Mouse (Mus musculus) thymus, postnatal 0 days (tissue): ENCODE measurements around the gene Gnas. TPM values are rescaled to one million over a fixed set of nuclear protein-coding genes. Genes with fewer than 3 reads are reported as not detected.
"Not testable (repeated sequence)": the region's sequence is repeated elsewhere in the genome, so short reads cannot be mapped to it uniquely, and the experiment has no call there.

Source experiments
- DNase-seq: peaks from one replicate; pipeline ENCODE4 v3.0.0-alpha.2; 2015; ENCODE audit warnings: low spot score
- polyA plus RNA-seq: library from polyadenylated mRNA; unstranded; fragments of >200 nt; fragmentation: Nextera tagmentation; extraction: Ambion mirVana; gene quantifications from 2 replicates; pipeline ENCODE4 v1.2.1, GENCODE M21; 2015

Gnas gene
- polyA plus RNA-seq, 1 experiment from 2014 or later = 679 TPM

DNA sequence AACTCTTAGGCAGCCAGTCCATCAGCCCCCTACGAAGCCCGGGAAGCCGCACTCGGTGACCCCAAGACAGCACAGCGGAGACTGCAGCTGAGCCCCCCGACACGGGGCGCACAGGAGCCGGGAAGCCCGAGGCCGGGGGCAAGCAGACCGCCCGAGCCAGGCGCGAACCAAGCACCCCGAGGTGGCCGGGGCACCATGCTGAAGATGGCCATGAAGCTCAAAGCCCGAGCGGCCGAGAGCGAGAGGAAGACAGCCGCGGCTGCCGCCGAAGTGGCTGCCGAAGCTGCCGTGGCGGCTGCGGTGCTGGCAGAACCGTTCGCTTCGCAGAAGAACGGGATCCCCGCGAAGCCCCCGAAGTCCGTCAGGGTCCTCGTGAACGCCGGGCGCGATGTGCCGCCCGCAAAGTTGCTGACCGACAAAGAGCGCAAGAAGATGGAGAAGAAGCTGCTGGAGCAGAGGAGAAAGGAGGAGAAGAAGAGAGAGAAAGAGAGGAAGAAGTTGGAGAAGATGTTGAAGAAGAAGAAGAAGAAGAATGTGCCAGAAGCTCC is 44.3 kb downstream of the Gnas start:
- no peak for DNase-seq

DNA sequence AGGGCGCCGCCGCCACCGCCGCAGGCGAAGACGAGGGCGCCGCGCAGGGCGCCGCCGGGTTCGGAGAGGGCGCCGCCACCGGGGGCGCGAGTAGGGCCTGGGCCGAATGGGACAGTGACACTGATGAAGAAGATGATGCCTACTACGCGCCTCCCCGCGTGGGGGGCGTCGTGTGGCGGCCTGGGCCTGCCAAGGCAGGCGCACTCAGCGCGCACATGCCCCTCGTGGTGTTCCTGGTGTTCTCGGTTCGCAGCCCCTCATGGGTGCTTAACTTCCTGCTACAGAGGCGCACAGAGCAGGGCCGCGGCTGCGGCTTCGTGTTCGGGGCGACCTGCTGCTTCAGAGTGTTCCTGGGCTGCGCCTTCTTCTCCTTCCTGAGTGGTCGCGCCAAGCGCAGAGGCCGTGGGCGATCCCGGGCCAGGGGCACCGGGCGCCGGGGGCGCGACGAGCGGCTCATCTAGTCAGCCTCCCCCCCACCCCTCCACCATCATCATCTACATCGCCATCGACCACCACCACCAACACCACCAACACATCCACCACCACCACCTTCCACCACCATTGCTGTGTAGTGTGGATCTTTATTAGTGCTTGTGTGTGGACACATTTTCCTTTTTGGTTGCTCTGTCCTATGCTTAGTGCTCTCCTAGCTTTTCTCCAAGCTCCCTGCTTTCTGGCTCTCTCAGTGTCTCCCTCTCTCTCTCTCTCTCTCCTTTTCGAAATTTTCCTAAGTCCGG is 45.0 kb downstream of the Gnas start:
- DNase-seq = peak; percentile 62

DNA sequence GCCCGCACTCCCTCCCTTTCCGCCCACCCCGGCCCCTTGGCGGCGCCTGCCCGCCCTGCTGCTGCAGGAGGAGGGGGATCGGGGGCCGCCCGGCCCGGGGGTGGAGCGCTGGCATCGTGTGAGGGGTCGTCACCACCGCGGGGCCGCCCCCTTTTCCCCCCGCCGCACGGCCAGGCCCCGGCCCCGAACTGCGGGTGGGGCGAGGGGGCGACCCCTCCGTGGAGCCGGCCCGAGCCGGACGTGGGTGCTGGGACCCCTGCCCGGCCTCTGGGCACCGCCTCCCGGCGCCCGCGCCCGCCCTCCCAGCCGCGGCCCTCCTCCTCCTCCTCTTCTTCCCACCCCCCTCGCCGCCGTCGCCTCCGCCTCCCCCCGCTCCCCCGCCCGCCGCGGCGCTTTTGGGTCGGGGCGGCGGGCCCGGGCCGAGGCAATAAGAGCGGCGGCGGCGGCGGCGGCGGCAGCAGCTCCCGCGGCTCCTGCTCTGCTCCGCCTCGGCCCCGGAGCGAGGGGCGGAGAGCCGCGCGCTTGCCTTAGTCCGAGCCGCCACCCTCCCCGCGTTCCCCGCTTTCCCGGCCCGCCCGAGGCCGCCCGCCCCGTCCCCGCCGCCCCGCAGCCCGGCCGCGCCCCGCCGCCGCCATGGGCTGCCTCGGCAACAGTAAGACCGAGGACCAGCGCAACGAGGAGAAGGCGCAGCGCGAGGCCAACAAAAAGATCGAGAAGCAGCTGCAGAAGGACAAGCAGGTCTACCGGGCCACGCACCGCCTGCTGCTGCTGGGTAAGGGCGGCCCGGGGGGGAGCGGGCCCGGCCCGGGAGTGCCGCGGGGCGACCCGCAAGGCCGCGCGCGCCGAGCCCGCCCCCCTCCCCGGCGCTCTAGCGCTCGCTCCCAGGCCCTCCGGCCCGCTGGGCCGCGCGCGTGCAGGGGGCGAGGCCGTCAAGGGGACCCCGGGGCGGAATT is 45.8 kb downstream of the Gnas start:
- DNase-seq = peak; percentile 71

DNA sequence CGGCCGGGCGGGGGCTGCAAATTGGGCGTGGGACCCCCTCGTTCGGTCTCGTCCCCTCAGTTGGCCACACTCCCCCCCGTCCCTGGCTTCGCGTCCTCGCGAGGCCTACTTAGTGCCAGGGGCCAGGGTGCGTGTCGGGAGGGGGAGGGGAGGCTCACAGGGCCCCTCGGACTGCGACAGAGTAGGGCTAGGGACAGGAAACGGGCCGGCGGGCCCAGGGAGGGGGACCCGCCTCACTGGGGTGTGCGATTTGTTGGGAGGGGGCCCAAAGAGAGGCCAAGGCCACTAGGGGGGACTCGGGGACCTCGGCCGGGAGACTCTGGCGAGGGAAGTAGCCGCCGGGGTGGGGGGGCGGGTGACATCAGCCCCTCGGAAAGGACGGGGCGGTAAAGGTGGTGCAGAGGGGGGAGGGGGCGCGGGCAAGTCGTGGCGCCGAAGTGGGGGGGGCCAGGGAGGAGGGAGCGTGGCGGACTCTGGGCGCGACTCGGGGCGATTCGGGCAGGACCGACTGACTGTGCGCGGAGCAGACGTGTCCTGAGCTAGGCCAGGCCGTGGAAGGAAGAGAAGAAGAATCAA is 46.6 kb downstream of the Gnas start:
- peak; percentile 64 for DNase-seq

DNA sequence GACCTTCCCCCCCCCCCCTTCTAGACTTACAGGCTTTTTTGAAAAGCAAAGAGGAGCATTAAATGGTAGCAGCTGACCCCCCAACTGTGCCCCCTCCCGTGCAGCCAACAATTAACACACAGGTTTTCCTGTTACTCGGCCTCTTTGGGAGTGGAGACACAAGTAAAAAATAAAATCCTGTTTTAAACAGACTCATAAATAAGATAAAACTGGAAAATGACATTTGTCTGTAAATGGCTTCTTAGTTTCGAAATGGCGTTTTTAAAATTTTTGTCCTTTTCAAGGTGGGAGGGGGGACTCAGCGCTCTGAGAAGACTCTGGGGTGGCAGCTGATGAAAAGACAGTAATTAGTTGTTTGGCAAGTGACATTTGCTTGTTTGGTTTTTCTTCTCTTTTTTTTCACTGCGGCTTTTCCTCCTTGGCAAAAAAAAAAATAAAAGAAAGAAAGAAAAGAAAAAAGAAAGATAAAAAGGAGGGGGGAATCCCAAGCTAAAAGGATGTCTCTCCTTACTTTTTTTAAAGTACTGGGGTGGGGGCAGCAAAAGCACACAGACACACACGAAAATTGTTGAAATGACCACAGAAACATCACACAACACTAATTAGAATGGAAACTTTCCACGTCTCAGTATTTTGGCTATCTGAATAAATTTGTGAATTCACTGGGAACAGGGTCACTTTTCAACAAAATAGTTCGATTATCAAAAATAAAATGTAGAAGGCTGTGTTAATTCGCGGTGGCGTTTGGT is 47.3 kb downstream of the Gnas start:
- peak; percentile 25 for DNase-seq

DNA sequence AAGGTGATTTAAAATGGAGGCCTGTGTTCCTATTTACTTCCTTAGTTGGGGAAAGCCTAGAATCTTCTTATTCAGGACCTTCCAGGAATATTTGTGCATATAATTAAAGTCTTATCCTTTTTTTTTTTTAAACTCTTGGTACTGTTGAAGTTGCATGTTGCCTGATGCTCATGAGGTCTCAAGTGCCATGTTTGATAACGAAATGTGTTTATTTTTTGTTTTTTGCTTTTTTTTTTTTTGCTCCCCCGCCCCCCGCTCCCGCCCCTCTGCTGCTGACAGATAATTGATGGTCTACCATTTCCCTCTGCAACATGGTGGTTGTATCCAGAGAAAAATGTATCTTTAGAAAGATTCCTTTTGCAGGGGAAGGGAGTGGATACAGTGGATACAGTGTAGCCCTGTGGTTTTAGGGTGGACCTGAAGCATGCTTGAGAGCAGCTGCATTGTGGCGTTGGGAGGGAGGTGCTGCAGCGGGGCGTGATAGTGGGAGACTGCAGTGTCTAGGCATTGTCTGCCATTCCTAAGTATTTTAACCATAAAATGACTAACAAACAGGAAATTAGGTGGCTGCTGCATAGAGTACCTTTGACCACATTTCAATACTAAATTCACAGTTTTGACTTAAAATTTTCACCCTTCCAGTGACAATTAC is 49.2 kb downstream of the Gnas start:
- no peak for DNase-seq

DNA sequence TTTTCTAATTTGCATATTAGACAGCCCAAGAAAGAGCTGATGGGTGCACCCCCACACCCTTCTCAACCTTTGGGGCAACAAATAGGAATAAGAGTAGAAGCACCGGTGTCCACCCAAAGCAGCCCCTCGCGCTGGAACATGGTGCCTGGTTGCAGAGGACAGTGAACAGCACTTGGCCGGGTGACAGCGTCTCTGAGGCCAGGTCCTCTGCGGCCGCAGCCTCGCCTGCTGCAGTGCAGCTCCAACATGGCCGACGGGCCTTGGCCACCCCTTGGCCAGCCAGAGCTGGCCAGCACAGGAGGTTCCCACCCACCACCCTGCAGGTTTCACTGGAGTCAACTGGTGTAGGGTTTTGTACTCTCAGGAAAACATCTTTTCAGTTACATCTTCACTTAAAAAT is 50.3 kb downstream of the Gnas start:
- DNase-seq = no peak

DNA sequence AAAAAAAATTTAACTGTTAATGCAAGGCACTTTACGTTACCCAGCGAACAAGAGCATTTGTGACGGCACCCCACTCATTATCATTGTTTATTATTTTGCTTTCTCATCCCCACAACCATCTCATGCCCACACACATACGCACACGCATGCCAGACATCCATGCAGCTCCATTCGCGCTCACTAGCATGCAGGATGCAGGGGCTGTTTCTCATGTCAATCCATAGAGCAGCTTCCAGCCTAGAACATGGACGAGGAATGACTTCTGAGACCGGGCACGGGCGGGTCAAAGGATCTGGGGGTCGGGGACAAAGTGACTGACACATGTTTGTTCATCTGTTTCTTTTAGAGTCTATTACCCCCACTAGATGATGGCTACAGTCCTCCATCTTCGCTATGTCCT is 53.2 kb downstream of the Gnas start:
- no peak for DNase-seq

DNA sequence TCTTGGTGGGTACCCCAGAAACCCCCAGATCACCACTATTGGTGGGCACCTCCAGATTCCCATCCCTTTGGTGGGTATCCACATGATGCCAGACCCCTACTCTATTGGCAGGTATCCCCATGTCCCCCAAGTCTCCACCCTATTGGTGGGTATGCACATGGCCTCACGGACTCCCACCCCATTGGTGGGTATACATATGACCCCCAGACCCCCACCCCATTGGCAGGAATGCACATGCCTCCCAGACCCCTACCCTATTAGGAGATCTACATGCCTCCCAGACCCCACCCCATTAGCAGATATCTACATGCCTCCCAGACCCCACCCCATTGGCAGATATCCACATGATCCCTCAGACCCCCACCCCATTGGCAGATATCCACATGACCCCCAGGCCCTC is 55.6 kb downstream of the Gnas start:
- DNase-seq = no peak

DNA sequence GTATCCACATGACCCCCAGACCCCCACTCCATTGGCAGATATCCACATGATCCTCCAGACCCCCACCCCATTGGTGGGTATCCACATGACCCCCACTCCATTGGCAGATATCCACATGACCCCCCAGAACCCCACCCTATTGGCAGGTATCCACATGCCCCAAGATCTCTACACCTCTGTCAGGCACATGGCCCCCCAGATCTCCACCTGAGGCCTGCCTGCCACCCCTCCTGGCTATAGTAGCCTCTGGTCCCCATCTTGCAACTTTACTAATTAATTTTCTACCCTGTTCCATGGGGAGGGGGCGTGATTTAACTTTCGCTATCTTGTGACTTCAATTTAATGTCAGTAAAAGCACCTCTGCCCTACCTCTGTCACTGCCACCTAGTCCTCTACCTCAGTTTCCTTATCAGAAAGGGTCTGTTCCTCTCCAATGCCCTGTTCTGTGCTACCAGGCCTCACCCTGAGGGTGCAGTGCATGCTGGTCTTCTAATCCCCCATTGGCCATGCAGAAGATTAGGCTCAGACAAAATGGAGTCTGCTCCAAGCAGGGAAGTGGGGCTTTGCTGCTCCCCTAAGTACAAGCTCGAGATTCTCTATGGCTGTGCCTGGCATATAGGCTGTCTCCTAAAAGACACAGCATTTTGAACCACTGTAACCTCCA is 56.2 kb downstream of the Gnas start:
- no peak for DNase-seq

DNA sequence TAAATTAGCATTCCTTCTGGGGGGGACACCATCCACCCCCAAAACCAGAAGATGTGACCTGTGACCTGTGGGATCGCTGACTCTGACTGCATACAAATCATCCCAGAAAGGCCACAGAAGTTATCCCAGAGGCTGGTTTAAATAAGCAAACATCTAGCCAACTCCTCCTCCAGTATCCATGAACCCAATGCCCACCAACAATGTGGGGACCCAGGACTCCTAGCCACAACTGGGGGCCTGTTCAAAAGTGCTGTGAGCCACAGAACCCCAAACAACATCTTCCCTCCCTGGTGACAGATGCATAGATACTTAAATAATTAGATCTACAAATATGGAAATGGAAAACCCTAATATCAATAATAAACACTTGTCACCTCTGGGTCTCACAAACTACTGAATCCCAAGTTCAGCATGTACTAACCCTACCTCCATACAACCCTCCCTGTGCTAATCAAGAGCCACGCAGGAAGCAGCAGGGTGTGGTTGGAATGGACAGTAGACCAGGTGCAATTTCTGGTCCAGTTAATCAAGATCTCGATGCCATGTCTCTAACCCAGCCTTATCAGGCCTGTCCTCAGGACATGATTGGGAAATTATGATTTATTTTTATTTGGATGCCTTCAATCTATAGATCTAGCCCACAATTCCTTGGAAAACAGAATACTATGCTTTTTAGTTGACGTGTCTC is 56.9 kb downstream of the Gnas start:
- DNase-seq = no peak

DNA sequence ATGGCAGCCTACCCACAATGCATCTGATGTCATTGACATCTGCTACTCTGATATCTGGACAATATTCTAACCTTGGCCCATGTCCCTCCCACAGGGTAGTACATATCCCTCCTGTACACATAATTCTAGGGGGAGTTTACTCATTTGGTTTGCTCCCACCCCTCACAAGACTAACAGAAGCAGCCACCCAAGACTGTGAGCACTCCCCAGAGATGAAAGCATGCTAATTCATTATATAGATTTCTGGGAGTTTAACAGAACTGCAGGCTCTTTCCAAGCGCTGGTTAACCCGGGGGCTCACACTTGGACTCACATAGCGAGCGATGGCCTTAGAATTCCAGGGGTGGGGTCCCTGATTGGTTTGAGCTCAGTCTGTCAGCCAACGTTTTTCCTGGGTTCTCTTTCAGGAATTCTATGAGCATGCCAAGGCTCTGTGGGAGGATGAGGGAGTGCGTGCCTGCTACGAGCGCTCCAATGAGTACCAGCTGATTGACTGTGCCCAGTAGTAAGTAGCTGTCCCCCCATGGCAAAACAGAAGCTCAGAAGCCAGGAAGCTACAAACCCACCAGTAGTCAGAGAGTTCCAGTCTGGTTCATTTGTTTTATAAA is 58.8 kb downstream of the Gnas start:
- DNase-seq = no peak

DNA sequence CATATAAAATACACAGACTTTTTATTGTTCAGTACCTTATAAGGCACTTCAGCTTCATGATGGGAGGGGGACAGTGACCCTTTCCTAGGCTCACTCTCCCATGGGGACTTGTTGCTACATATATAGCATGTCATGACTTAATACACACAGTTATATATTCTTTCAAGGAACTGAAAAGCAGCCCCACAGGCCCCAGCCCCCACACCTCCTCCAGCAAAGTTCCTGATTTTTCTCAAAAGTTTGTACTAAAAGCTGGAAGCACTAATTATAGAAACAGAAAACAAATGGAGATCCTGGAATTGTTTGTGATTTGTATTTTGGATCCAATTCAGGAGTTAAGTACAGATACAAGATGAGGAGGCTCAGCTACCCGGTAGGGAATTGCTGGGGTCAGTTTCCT is 59.4 kb downstream of the Gnas start:
- no peak for DNase-seq

DNA sequence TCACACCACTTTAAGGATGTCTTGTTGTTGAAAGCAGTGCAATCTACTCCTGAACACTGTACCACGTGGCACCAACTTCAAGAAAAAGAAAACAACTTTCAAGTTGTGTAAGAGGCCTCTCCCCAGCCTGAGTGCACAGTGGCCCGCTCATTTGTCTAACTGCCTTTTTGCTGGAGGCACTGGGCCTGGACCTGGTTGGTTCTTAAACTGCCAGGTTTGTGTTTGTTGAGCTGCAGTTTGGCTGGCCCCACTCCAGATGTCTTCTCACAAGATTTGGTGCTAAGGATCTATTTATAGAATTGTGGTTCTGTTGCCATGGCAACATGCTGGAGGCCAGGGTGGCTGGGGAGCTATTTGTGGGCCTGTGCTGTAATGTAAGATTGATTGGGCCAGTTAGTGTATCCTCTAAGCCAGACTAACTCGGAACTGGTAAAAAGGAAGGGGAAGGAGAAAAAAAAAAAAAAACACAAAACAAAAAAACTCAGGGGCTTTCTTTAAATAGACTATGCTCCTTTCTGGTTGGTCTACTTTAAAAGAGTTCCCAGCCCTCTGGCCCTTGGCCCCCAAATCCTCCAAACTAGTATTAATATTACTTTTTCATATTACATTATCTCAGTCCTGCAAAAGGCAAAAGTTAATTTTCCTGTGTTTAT is 60.0 kb downstream of the Gnas start:
- peak; percentile 75 for DNase-seq

DNA sequence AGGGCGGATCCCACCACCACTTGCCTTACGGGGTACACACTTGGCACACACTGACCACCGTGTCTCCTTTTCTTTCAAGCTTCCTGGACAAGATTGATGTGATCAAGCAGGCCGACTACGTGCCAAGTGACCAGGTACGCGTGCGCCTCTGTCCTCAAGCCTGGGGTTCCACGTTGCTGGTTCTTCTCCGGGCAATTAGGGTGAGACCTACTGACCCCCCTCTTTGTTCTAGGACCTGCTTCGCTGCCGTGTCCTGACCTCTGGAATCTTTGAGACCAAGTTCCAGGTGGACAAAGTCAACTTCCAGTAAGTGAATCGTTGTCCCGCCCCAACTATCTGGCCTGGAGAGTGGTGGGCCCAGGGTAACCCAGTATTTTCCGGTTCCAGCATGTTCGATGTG is 60.9 kb downstream of the Gnas start:
- DNase-seq = no peak

DNA sequence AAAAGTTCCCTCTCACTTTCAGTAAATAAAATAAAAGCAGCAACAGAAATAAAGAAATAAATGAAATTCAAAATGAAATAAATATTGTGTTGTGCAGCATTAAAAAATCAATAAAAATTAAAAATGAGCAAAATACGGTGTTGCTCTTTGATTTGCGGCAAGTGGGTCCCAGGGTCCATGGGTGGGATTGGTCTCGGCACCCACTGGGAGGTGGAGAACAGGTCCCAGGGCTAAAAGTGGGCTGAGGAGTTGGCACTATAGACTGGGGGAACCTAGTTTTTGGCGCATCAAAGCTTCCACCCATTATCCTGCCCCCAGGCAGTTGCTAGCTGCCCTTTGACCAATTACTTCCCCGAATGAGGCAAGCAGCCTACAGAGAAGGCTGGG is 62.5 kb downstream of the Gnas start, which contains the start of gene Gm20721:
Gene Gm20721, minus strand, starts transcription at position 101 of the 387 bp plus-strand sequence.
- DNase-seq = no peak

DNA sequence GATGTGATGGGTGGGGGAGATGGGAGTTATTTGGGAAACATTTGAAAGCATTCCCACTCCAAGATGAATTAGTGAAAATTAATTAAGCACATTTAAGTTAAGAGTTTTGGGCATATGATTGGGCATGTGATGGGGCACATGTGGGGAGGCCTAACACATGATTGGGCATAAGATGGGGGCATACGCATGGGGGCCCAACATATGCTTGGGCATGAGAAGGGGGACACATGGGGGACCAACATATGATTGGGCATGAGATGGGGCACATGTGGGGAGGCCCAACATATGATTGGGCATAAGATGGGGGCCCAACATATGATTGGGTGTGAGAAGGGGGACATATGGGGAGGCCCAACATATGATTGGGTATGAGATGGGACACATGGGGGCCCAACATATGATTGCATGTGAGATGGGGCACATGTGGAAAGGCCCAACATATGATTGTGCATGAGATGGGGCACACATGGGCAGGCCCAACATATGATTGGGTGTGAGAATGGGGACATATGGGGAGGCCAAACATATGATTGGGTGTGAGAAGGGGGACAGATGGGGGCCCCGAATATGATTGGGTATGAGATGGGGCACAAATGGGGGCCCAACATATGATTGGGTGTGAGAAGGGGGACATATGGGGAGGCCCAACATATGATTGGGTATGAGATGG is 63.0 kb downstream of the Gnas start:
- DNase-seq = not testable (repeated sequence)

DNA sequence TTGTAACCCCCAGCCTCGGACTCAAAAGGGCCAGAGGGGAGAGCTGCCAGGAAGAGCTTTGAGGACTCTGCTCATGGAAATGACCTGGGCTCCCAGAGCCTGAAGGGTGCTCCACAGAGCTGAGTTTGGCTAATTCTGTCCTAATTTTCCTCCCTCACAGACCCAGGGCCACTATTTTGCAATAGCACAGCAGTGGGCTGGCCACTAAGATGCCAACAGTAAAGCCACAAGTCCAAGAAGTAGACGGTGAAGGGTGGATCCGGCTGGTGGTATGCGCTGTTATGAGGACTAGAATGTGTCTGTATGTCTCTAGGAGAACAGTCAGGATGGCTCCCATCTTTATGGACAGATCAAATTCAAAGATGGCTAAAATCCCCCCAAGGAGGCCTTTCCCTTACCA is 74.4 kb downstream of the Gnas start:
- no peak for DNase-seq
